In the genomic region with DNA sequence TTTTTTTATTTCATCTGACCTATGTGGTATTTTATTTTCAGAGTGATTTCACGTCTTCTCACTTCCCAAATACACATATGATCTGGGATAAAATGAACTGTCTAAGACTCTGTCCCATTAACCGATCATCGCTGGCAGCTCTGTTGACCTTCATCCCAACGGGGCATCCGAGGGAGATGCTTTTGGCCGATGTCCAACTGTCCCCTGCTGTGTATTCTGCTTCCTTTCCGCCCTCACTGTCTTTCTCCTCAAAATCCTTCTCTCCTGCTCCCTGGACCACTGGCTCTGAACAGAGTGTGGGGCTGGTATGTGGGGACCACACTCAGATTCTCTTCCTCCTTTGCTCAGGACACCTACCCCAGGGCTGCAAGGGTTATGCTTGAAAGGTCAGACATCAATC, we compare ENCODE assay signal across 20 mouse cellular contexts.
DNase-seq lines count a peak whose midpoint lies in the region; ATAC-seq lines count a peak whose summit lies in the region.
"Had no signal": no experiment of that assay in that cellular context is flagged by ENCODE, and none has a peak within 500 bp of the region (broad histone marks: within the 10 kb centered on the region; RNA-seq: fewer than 3 reads in every experiment).

No protein-coding gene starts in this region.

- no peaks in the 10 kb centered on the region for H3K9me3 ChIP-seq in kidney, embryonic 15.5 days (replicated peaks)
- H3K9me3 ChIP-seq in neural tube, embryonic 11.5 days (ENCODE audit: control insufficient read depth, low read length), result no peaks in the 10 kb centered on the region
- H3K9me3 ChIP-seq in hindbrain, embryonic 13.5 days, result peaks cover 1% of the 10 kb centered on the region; the same call in 1 of the 2 replicates
- H3K9me3 ChIP-seq in neural tube, embryonic 14.5 days (ENCODE audit: control insufficient read depth, low read length), result no peaks in the 10 kb centered on the region
- H3K9me3 ChIP-seq: embryonic facial prominence, embryonic 12.5 days; heart, embryonic 15.5 days had no signal

- 45% methylated on average over 7 of the region's 7 CpGs for WGBS in kidney, embryonic 15.5 days
- WGBS in neural tube, embryonic 11.5 days, result 50% methylated on average over 7 of the region's 7 CpGs
- WGBS in hindbrain, embryonic 13.5 days, result 25% methylated on average over 7 of the region's 7 CpGs
- WGBS in neural tube, embryonic 14.5 days, result 32% methylated on average over 7 of the region's 7 CpGs

- H3K4me1 ChIP-seq in kidney, embryonic 15.5 days, result peaks cover 16% of the 10 kb centered on the region
- H3K4me1 ChIP-seq in neural tube, embryonic 11.5 days (ENCODE audit: control insufficient read depth, insufficient read depth, low read length), result peaks cover 17% of the 10 kb centered on the region
- peaks cover 61% of the 10 kb centered on the region for H3K4me1 ChIP-seq in hindbrain, embryonic 13.5 days (replicated peaks)
- peaks cover 21% of the 10 kb centered on the region for H3K4me1 ChIP-seq in neural tube, embryonic 14.5 days (ENCODE audit: control insufficient read depth, insufficient read depth, low read length)

- intact Hi-C loops in heart, postnatal 10 days (cut with DNase I), result no loop called here

- no peak overlapping the region for H3K4me3 ChIP-seq in kidney, embryonic 15.5 days (replicated peaks)
- H3K4me3 ChIP-seq in neural tube, embryonic 11.5 days (ENCODE audit: low read depth, low read length), result no peak overlapping the region
- H3K4me3 ChIP-seq in hindbrain, embryonic 13.5 days, result no peak overlapping the region
- H3K4me3 ChIP-seq in neural tube, embryonic 14.5 days (ENCODE audit: low read depth, low read length), result no peak overlapping the region
- H3K4me3 ChIP-seq: embryonic facial prominence, embryonic 12.5 days; gastrocnemius, adult 2 months; heart, adult 2 months; heart, embryonic 15.5 days; layer of hippocampus, adult 2 months had no signal

- peak; percentile 52; the same call in 1 of the 2 replicates for ATAC-seq in kidney, embryonic 15.5 days (replicated peaks; ENCODE audit: low FRiP score)
- ATAC-seq in neural tube, embryonic 11.5 days (ENCODE audit: insufficient read depth, low FRiP score, low TSS enrichment), result no peak
- ATAC-seq in hindbrain, embryonic 13.5 days (ENCODE audit: low FRiP score), result no peak
- no peak for ATAC-seq in neural tube, embryonic 14.5 days (ENCODE audit: low read depth)
- ATAC-seq: forebrain, embryonic 16.5 days had no signal

- H3K27ac ChIP-seq in kidney, embryonic 15.5 days, result no peak overlapping the region
- peak overlapping the region; percentile 40; the same call in 1 of the 2 replicates for H3K27ac ChIP-seq in neural tube, embryonic 11.5 days (ENCODE audit: low read depth, low read length)
- peak overlapping the region; percentile 62 for H3K27ac ChIP-seq in hindbrain, embryonic 13.5 days
- H3K27ac ChIP-seq in neural tube, embryonic 14.5 days (ENCODE audit: low read depth, low read length), result no peak overlapping the region
- H3K27ac ChIP-seq: embryonic facial prominence, embryonic 12.5 days; gastrocnemius, adult 2 months; heart, adult 2 months; heart, embryonic 15.5 days; layer of hippocampus, adult 2 months; stomach, postnatal 0 days had no signal

- DNase-seq in kidney, adult 11 months, result no peak
- DNase-seq in neural tube, embryonic 11.5 days (ENCODE audit: low spot score), result peak; percentile 24
- no peak for DNase-seq in neural tube, embryonic 10.5 days (ENCODE audit: extremely low spot score, low spot score)
- no peak for DNase-seq in urinary bladder, postnatal 10 days (ENCODE audit: low spot score)
- DNase-seq in heart, postnatal 10 days, result no peak
- DNase-seq: adrenal gland, adult 2 months; gastrocnemius, adult 2 months; heart, adult 2 months; left cerebral cortex, postnatal 4 days; lung, adult 2 months; right cerebral cortex, postnatal 25 days; thymus, postnatal 25 days had no signal

- peaks cover 3% of the 10 kb centered on the region; the same call in 1 of the 2 replicates for H3K27me3 ChIP-seq in kidney, embryonic 15.5 days
- no peaks in the 10 kb centered on the region for H3K27me3 ChIP-seq in neural tube, embryonic 11.5 days (ENCODE audit: control insufficient read depth, insufficient read depth, low read length)
- no peaks in the 10 kb centered on the region for H3K27me3 ChIP-seq in hindbrain, embryonic 13.5 days
- no peaks in the 10 kb centered on the region for H3K27me3 ChIP-seq in neural tube, embryonic 14.5 days (ENCODE audit: control insufficient read depth, insufficient read depth, low read length)
- H3K27me3 ChIP-seq: embryonic facial prominence, embryonic 12.5 days; heart, embryonic 15.5 days had no signal

- no peak overlapping the region for H3K4me2 ChIP-seq in kidney, embryonic 15.5 days
- no peak overlapping the region for H3K4me2 ChIP-seq in neural tube, embryonic 11.5 days (ENCODE audit: low read depth)
- H3K4me2 ChIP-seq in hindbrain, embryonic 13.5 days, result peak overlapping the region; percentile 10; the same call in 1 of the 2 replicates
- H3K4me2 ChIP-seq in neural tube, embryonic 14.5 days (ENCODE audit: low read depth, low read length), result no peak overlapping the region
- H3K4me2 ChIP-seq: embryonic facial prominence, embryonic 12.5 days; heart, embryonic 15.5 days had no signal

- no peaks in the 10 kb centered on the region for H3K36me3 ChIP-seq in kidney, embryonic 15.5 days
- no peaks in the 10 kb centered on the region for H3K36me3 ChIP-seq in neural tube, embryonic 11.5 days (ENCODE audit: control insufficient read depth, insufficient read depth, low read length)
- 0 out of 2 replicates have a peak, but pooled peaks cover under 1% of the 10 kb centered on the region for H3K36me3 ChIP-seq in hindbrain, embryonic 13.5 days
- H3K36me3 ChIP-seq in neural tube, embryonic 14.5 days (ENCODE audit: control insufficient read depth, insufficient read depth, low read length), result no peaks in the 10 kb centered on the region
- H3K36me3 ChIP-seq: embryonic facial prominence, embryonic 12.5 days; heart, embryonic 15.5 days had no signal

- no peak overlapping the region for H3K9ac ChIP-seq in kidney, embryonic 15.5 days
- no peak overlapping the region for H3K9ac ChIP-seq in neural tube, embryonic 11.5 days (ENCODE audit: low read length)
- H3K9ac ChIP-seq in hindbrain, embryonic 13.5 days, result no peak overlapping the region
- 0 out of 2 replicates have a peak overlapping the region, but pooled peaks have one; percentile 16 for H3K9ac ChIP-seq in neural tube, embryonic 14.5 days (replicated peaks; ENCODE audit: low read depth, low read length)
- H3K9ac ChIP-seq: embryonic facial prominence, embryonic 12.5 days; heart, embryonic 15.5 days had no signal

Comparison
In these comparisons a context has a peak if more than half of its experiments do, and no peak if none do; other contexts are left out.
1. H3K27ac ChIP-seq: peak in neural tube, embryonic 11.5 days (single experiment) and hindbrain, embryonic 13.5 days (single experiment); none in kidney, embryonic 15.5 days (single experiment) and neural tube, embryonic 14.5 days (single experiment).